Mouse (Mus musculus): Measurements from ENCODE around the gene Nup85.

DNA sequence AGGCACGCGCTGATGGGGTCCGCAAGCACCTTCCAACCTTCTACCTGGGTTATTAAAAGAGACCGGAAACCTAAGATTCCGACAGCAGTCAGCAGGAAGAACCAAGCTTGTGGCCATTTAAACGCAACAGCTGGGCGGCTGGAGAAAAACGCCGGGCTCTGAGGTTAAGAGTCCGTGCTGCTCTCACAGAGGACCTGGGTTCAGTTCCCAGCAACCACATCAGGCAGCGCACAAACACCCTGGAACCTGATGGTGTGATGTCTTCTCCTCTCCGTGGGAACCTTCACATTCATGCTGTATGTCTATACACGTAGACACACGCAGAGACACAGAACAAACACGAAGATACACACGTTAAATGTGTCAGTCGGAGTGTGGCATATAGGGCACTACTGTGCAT, 8.5 kb upstream of the Nup85 start:
- TF ChIP-seq POLR2A (IDR thresholded peaks at IDR 0.05; ENCODE audit: insufficient read depth, low read depth, low read length) (no peak), CTCF (IDR thresholded peaks at IDR 0.05; ENCODE audit: insufficient read depth, low read depth, low read length) (no peak)

All from olfactory bulb, adult 2 months (tissue).